12 mouse cellular contexts compared by ENCODE assay signal in genomic region chr6:90660398-90661028, GRCm38 (mm10). TPM values are rescaled to one million over a fixed set of nuclear protein-coding genes. Genes with fewer than 3 reads are reported as not detected.
DNase-seq lines count a peak whose midpoint lies in the region; ATAC-seq and TF ChIP-seq lines count a peak whose summit lies in the region.
"Had no signal": no experiment of that assay in that cellular context is flagged by ENCODE, and none has a peak within 500 bp of the region (broad histone marks: within the 10 kb centered on the region; RNA-seq: fewer than 3 reads in every experiment).

No protein-coding gene starts in this region.

- no peaks in the 10 kb centered on the region for H3K4me1 ChIP-seq in intestine, embryonic 15.5 days (replicated peaks)
- no peaks in the 10 kb centered on the region for H3K4me1 ChIP-seq in intestine, postnatal 0 days (replicated peaks; ENCODE audit: control insufficient read depth, insufficient read depth, low read length)
- H3K4me1 ChIP-seq in lung, postnatal 0 days (ENCODE audit: insufficient read depth, low read depth, low read length): no peaks in the 10 kb centered on the region
- H3K4me1 ChIP-seq: embryonic facial prominence, embryonic 12.5 days had no signal

- peaks cover 5% of the 10 kb centered on the region; the same call in 1 of the 2 replicates for H3K36me3 ChIP-seq in intestine, embryonic 15.5 days
- peaks cover 36% of the 10 kb centered on the region for H3K36me3 ChIP-seq in intestine, postnatal 0 days (ENCODE audit: control insufficient read depth, insufficient read depth)
- peaks cover 26% of the 10 kb centered on the region for H3K36me3 ChIP-seq in lung, postnatal 0 days (ENCODE audit: insufficient read depth, low read length)

- 0 out of 2 replicates have a peak, but pooled peaks have one; percentile 5 for ATAC-seq in intestine, embryonic 15.5 days
- ATAC-seq in intestine, postnatal 0 days: no peak
- peak; percentile 85 for ATAC-seq in lung, postnatal 0 days

- H3K27ac ChIP-seq in intestine, embryonic 15.5 days: no peak overlapping the region
- no peak overlapping the region for H3K27ac ChIP-seq in intestine, postnatal 0 days (ENCODE audit: low read depth, low read length)
- H3K27ac ChIP-seq in lung, postnatal 0 days (ENCODE audit: low read length): peak overlapping the region; percentile 68
- H3K27ac ChIP-seq: embryonic facial prominence, embryonic 12.5 days; gastrocnemius, adult 2 months; limb, embryonic 13.5 days had no signal

- H3K4me3 ChIP-seq in intestine, embryonic 15.5 days (replicated peaks): no peak overlapping the region
- no peak overlapping the region for H3K4me3 ChIP-seq in intestine, postnatal 0 days (ENCODE audit: low read depth, low read length)
- H3K4me3 ChIP-seq in lung, postnatal 0 days (ENCODE audit: low read depth, low read length): no peak overlapping the region
- H3K4me3 ChIP-seq: embryonic facial prominence, embryonic 12.5 days; gastrocnemius, adult 2 months; limb, embryonic 13.5 days had no signal

- TF ChIP-seq EP300 in lung, postnatal 0 days (IDR thresholded peaks at IDR 0.05): peak; percentile 76

- WGBS in intestine, embryonic 15.5 days: 90% methylated on average over 20 of the region's 20 CpGs
- WGBS in intestine, postnatal 0 days: 86% methylated on average over 20 of the region's 20 CpGs
- 60% methylated on average over 20 of the region's 20 CpGs for WGBS in lung, postnatal 0 days

- TF ChIP-seq CTCF in intestine, postnatal 0 days (IDR thresholded peaks at IDR 0.05; ENCODE audit: low read depth): no peak
- no peak for TF ChIP-seq CTCF in lung, postnatal 0 days (IDR thresholded peaks at IDR 0.05)

- no peaks in the 10 kb centered on the region for H3K9me3 ChIP-seq in intestine, embryonic 15.5 days
- no peaks in the 10 kb centered on the region for H3K9me3 ChIP-seq in intestine, postnatal 0 days (ENCODE audit: control insufficient read depth)
- H3K9me3 ChIP-seq in lung, postnatal 0 days (ENCODE audit: low read length): no peaks in the 10 kb centered on the region
- H3K9me3 ChIP-seq: embryonic facial prominence, embryonic 12.5 days; limb, embryonic 13.5 days had no signal

- DNase-seq in adrenal gland, adult 2 months: peak; percentile 45
- DNase-seq in adrenal gland, postnatal 4 days (ENCODE audit: low spot score in 2 of 2): no peak
- DNase-seq in adrenal gland, postnatal 36 days: peak; percentile 16 to 39
- peak; percentile 87 for DNase-seq in lung, postnatal 0 days (ENCODE audit: low spot score)
- no peak for DNase-seq in spleen, postnatal 36 days (ENCODE audit: low spot score in 2 of 2)
- DNase-seq in c-Kit-positive CD71-positive TER-119-positive erythroid progenitor cells, embryonic 14.5 days (ENCODE audit: low spot score): no peak
- DNase-seq: gastrocnemius, adult 2 months; kidney, postnatal 25 days had no signal

- no peak overlapping the region for H3K9ac ChIP-seq in intestine, embryonic 15.5 days
- no peak overlapping the region for H3K9ac ChIP-seq in intestine, postnatal 0 days (ENCODE audit: low read depth, low read length)
- H3K9ac ChIP-seq in lung, postnatal 0 days (replicated peaks; ENCODE audit: low read depth): no peak overlapping the region
- H3K9ac ChIP-seq: embryonic facial prominence, embryonic 12.5 days; limb, embryonic 13.5 days had no signal

- no peak overlapping the region for H3K4me2 ChIP-seq in intestine, embryonic 15.5 days (replicated peaks)
- H3K4me2 ChIP-seq in intestine, postnatal 0 days (replicated peaks; ENCODE audit: low read depth): no peak overlapping the region
- no peak overlapping the region for H3K4me2 ChIP-seq in lung, postnatal 0 days (replicated peaks; ENCODE audit: low read depth, low read length)
- H3K4me2 ChIP-seq: embryonic facial prominence, embryonic 12.5 days; limb, embryonic 13.5 days had no signal

- no peaks in the 10 kb centered on the region for H3K27me3 ChIP-seq in intestine, embryonic 15.5 days (replicated peaks)
- H3K27me3 ChIP-seq in intestine, postnatal 0 days (replicated peaks; ENCODE audit: control insufficient read depth, insufficient read depth, low read length): no peaks in the 10 kb centered on the region
- no peaks in the 10 kb centered on the region for H3K27me3 ChIP-seq in lung, postnatal 0 days (replicated peaks; ENCODE audit: insufficient read depth, low read length)
- H3K27me3 ChIP-seq: embryonic facial prominence, embryonic 12.5 days; limb, embryonic 13.5 days had no signal

RNA-seq across cellular contexts. Expression of gene Slc41a3, which starts 56.0 kb away (rescaled TPM):
- total RNA-seq in adrenal gland, adult 2 months (2021): 10 to 100 TPM; 29.1 to 30.2 TPM
- polyA plus RNA-seq in adrenal gland, adult 2 months (2012; rRNA removed): 52.0 and 62.7 TPM in 2 replicates
- total RNA-seq in adrenal gland, postnatal 4 days (2021): 10 to 100 TPM; 20.3 to 22.2 TPM
- 5.1 and 5.7 TPM in 2 replicates for polyA plus RNA-seq in intestine, embryonic 15.5 days (2015; fragmentation: Nextera tagmentation; extraction: Ambion mirVana)
- polyA plus RNA-seq in intestine, postnatal 0 days (2015; fragmentation: Nextera tagmentation; extraction: Ambion mirVana): 8.8 and 10.0 TPM in 2 replicates
- 10 to 100 TPM; 25.5 to 70.3 TPM for total RNA-seq in adrenal gland, postnatal 36 days (2021)
- 9.7 and 10.8 TPM in 2 replicates for polyA plus RNA-seq in lung, postnatal 0 days (2015; fragmentation: Nextera tagmentation; extraction: Ambion mirVana)

Comparison
In these comparisons a context has a peak if more than half of its experiments do, and no peak if none do; other contexts are left out.
1. DNase-seq: peak in adrenal gland, adult 2 months (single experiment), adrenal gland, postnatal 36 days (2 of 2) and lung, postnatal 0 days (single experiment); none in adrenal gland, postnatal 4 days (0 of 2), spleen, postnatal 36 days (0 of 2) and c-Kit-positive CD71-positive TER-119-positive erythroid progenitor cells, embryonic 14.5 days (single experiment).